In genomic region chr2:128403143-128403935, GRCm38 (mm10) we compare ENCODE assay signal across 13 mouse cellular contexts.
DNase-seq lines count a peak whose midpoint lies in the region; ATAC-seq and TF ChIP-seq lines count a peak whose summit lies in the region.
"Had no signal": no experiment of that assay in that cellular context is flagged by ENCODE, and none has a peak within 500 bp of the region (broad histone marks: within the 10 kb centered on the region; RNA-seq: fewer than 3 reads in every experiment).

No protein-coding gene starts in this region.

- DNase-seq in embryonic facial prominence, embryonic 10.5 days (ENCODE audit: low spot score), result no peak
- no peak for DNase-seq in cerebellum, adult 9-10 months
- DNase-seq in left cerebral cortex, adult 11 months (ENCODE audit: low spot score), result no peak
- DNase-seq: adrenal gland, postnatal 14 days; cerebellum, adult 11-12 months; thymus, adult 2 months had no signal

- H3K27ac ChIP-seq in embryonic facial prominence, embryonic 12.5 days, result no peak overlapping the region
- no peak overlapping the region for H3K27ac ChIP-seq in embryonic facial prominence, embryonic 10.5 days (replicated peaks)
- H3K27ac ChIP-seq in intestine, embryonic 15.5 days, result no peak overlapping the region
- no peak overlapping the region for H3K27ac ChIP-seq in intestine, postnatal 0 days (ENCODE audit: low read depth, low read length)
- H3K27ac ChIP-seq in neural tube, embryonic 12.5 days, result no peak overlapping the region
- H3K27ac ChIP-seq in neural tube, embryonic 15.5 days (replicated peaks), result no peak overlapping the region

- H3K9me3 ChIP-seq in embryonic facial prominence, embryonic 12.5 days, result no peaks in the 10 kb centered on the region
- H3K9me3 ChIP-seq in embryonic facial prominence, embryonic 10.5 days, result no peaks in the 10 kb centered on the region
- H3K9me3 ChIP-seq in intestine, embryonic 15.5 days, result no peaks in the 10 kb centered on the region
- no peaks in the 10 kb centered on the region for H3K9me3 ChIP-seq in intestine, postnatal 0 days (ENCODE audit: control insufficient read depth)
- no peaks in the 10 kb centered on the region for H3K9me3 ChIP-seq in neural tube, embryonic 12.5 days
- H3K9me3 ChIP-seq in neural tube, embryonic 15.5 days (replicated peaks), result no peaks in the 10 kb centered on the region
- H3K9me3 ChIP-seq: megakaryocyte, embryonic 14.5 days had no signal

- no peak for TF ChIP-seq CTCF in intestine, postnatal 0 days (IDR thresholded peaks at IDR 0.05; ENCODE audit: low read depth)

- WGBS in embryonic facial prominence, embryonic 12.5 days, result 30% methylated on average over 11 of the region's 11 CpGs
- WGBS in embryonic facial prominence, embryonic 10.5 days, result 40% methylated on average over 11 of the region's 11 CpGs
- WGBS in intestine, embryonic 15.5 days, result 46% methylated on average over 11 of the region's 11 CpGs
- 64% methylated on average over 11 of the region's 11 CpGs for WGBS in intestine, postnatal 0 days
- 38% methylated on average over 11 of the region's 11 CpGs for WGBS in neural tube, embryonic 12.5 days
- 37% methylated on average over 11 of the region's 11 CpGs for WGBS in neural tube, embryonic 15.5 days

- no peaks in the 10 kb centered on the region for H3K27me3 ChIP-seq in embryonic facial prominence, embryonic 12.5 days
- peaks cover 6% of the 10 kb centered on the region; the same call in 1 of the 2 replicates for H3K27me3 ChIP-seq in embryonic facial prominence, embryonic 10.5 days (replicated peaks; ENCODE audit: low read depth, poor library complexity, severe bottlenecking)
- no peaks in the 10 kb centered on the region for H3K27me3 ChIP-seq in intestine, embryonic 15.5 days (replicated peaks)
- H3K27me3 ChIP-seq in intestine, postnatal 0 days (replicated peaks; ENCODE audit: control insufficient read depth, insufficient read depth, low read length), result no peaks in the 10 kb centered on the region
- no peaks in the 10 kb centered on the region; the same call in 1 of the 2 replicates for H3K27me3 ChIP-seq in neural tube, embryonic 12.5 days (replicated peaks)
- H3K27me3 ChIP-seq in neural tube, embryonic 15.5 days (replicated peaks), result 0 out of 2 replicates have a peak, but pooled peaks cover 3% of the 10 kb centered on the region
- H3K27me3 ChIP-seq: megakaryocyte, embryonic 14.5 days; Patski had no signal

- peaks cover 24% of the 10 kb centered on the region for H3K4me1 ChIP-seq in embryonic facial prominence, embryonic 12.5 days
- H3K4me1 ChIP-seq in embryonic facial prominence, embryonic 10.5 days, result peaks cover 37% of the 10 kb centered on the region
- peaks cover 10% of the 10 kb centered on the region; the same call in 1 of the 2 replicates for H3K4me1 ChIP-seq in intestine, embryonic 15.5 days (replicated peaks)
- H3K4me1 ChIP-seq in intestine, postnatal 0 days (replicated peaks; ENCODE audit: control insufficient read depth, insufficient read depth, low read length), result no peaks in the 10 kb centered on the region
- peaks cover 14% of the 10 kb centered on the region for H3K4me1 ChIP-seq in neural tube, embryonic 12.5 days
- H3K4me1 ChIP-seq in neural tube, embryonic 15.5 days, result peaks cover 9% of the 10 kb centered on the region

- no peak overlapping the region for H3K9ac ChIP-seq in embryonic facial prominence, embryonic 12.5 days
- no peak overlapping the region for H3K9ac ChIP-seq in intestine, embryonic 15.5 days
- no peak overlapping the region for H3K9ac ChIP-seq in intestine, postnatal 0 days (ENCODE audit: low read depth, low read length)
- H3K9ac ChIP-seq in neural tube, embryonic 12.5 days, result no peak overlapping the region
- H3K9ac ChIP-seq in neural tube, embryonic 15.5 days (replicated peaks), result no peak overlapping the region

- H3K4me2 ChIP-seq in embryonic facial prominence, embryonic 12.5 days (replicated peaks), result no peak overlapping the region; the same call in 1 of the 2 replicates
- H3K4me2 ChIP-seq in intestine, embryonic 15.5 days (replicated peaks), result no peak overlapping the region
- H3K4me2 ChIP-seq in intestine, postnatal 0 days (replicated peaks; ENCODE audit: low read depth), result no peak overlapping the region
- H3K4me2 ChIP-seq in neural tube, embryonic 12.5 days (replicated peaks), result no peak overlapping the region
- no peak overlapping the region for H3K4me2 ChIP-seq in neural tube, embryonic 15.5 days

- no peak overlapping the region for H3K4me3 ChIP-seq in embryonic facial prominence, embryonic 12.5 days
- H3K4me3 ChIP-seq in embryonic facial prominence, embryonic 10.5 days, result no peak overlapping the region
- no peak overlapping the region for H3K4me3 ChIP-seq in intestine, embryonic 15.5 days (replicated peaks)
- no peak overlapping the region for H3K4me3 ChIP-seq in intestine, postnatal 0 days (ENCODE audit: low read depth, low read length)
- no peak overlapping the region for H3K4me3 ChIP-seq in neural tube, embryonic 12.5 days
- no peak overlapping the region for H3K4me3 ChIP-seq in neural tube, embryonic 15.5 days (replicated peaks)
- H3K4me3 ChIP-seq: megakaryocyte, embryonic 14.5 days had no signal

- ATAC-seq in embryonic facial prominence, embryonic 12.5 days (ENCODE audit: insufficient number of reproducible peaks, insufficient read depth, low FRiP score, low TSS enrichment), result peak; percentile 22; the same call in 1 of the 2 replicates
- ATAC-seq in intestine, embryonic 15.5 days, result peak; percentile 17; the same call in 1 of the 2 replicates
- no peak for ATAC-seq in intestine, postnatal 0 days
- ATAC-seq in neural tube, embryonic 12.5 days (ENCODE audit: low FRiP score, low read depth), result 0 out of 2 replicates have a peak, but pooled peaks have one; percentile 29
- no peak for ATAC-seq in neural tube, embryonic 15.5 days (ENCODE audit: low FRiP score)
- ATAC-seq: Patski had no signal

- H3K36me3 ChIP-seq in embryonic facial prominence, embryonic 12.5 days, result no peaks in the 10 kb centered on the region
- no peaks in the 10 kb centered on the region for H3K36me3 ChIP-seq in embryonic facial prominence, embryonic 10.5 days (replicated peaks)
- H3K36me3 ChIP-seq in intestine, embryonic 15.5 days, result no peaks in the 10 kb centered on the region
- no peaks in the 10 kb centered on the region for H3K36me3 ChIP-seq in intestine, postnatal 0 days (ENCODE audit: control insufficient read depth, insufficient read depth)
- H3K36me3 ChIP-seq in neural tube, embryonic 12.5 days, result no peaks in the 10 kb centered on the region
- H3K36me3 ChIP-seq in neural tube, embryonic 15.5 days, result no peaks in the 10 kb centered on the region

Comparison
In these comparisons a context has a peak if more than half of its experiments do, and no peak if none do; other contexts are left out.
1. ATAC-seq: peak in embryonic facial prominence, embryonic 12.5 days (single experiment), intestine, embryonic 15.5 days (single experiment) and neural tube, embryonic 12.5 days (single experiment); none in intestine, postnatal 0 days (single experiment) and neural tube, embryonic 15.5 days (single experiment).